Mouse (Mus musculus) embryonic facial prominence, embryonic 12.5 days (tissue): ENCODE results near the gene Zfp385b. TPM values are rescaled to one million over a fixed set of nuclear protein-coding genes. Genes with fewer than 3 reads are reported as not detected.

ENCODE experiments used
- polyA plus RNA-seq: library from polyadenylated mRNA; unstranded; fragments of >200 nt; fragmentation: Nextera tagmentation; extraction: Ambion mirVana; gene quantifications from 2 replicates; pipeline ENCODE4 v1.2.1, GENCODE M21; 2016

Zfp385b gene
- polyA plus RNA-seq, 1 experiment from 2014 or later = 3.6 TPM

Other genes with a start within 250 kb of the Zfp385b start
- 35.8 and 38.3 TPM in 2 replicates for gene Cwc22, start 126.7 kb upstream of the Zfp385b start, polyA plus RNA-seq